Mouse (Mus musculus): ENCODE data around the gene Slc25a23.

Slc25a23 gene

DNA sequence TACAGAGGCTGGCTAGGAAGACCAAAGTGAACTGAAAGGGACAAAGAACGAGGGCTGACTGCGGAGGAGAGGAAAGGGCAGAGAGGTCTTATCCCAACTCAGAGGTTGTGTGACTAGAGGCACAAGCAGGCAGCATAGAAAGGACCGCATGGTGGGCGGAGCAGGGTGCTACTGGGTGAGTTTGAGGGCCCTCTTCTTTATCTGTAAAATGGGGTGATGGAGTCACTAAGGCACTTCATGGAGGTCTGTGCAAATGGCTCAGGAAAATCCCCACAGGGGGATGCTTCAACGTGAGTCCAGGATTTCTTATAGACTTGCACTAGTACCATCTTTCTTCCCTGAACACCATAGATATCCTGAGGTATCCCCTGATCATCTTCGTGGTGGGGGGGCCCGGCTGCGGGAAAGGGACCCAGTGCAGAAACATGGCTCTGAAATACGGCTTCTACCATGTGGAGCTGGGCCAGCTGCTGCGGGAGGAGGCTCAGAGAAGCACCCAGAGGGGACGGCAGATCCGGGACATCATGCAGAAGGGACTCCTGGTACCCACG is 47.3 kb downstream of the Slc25a23 start:
- DNase-seq, result no peak

DNA sequence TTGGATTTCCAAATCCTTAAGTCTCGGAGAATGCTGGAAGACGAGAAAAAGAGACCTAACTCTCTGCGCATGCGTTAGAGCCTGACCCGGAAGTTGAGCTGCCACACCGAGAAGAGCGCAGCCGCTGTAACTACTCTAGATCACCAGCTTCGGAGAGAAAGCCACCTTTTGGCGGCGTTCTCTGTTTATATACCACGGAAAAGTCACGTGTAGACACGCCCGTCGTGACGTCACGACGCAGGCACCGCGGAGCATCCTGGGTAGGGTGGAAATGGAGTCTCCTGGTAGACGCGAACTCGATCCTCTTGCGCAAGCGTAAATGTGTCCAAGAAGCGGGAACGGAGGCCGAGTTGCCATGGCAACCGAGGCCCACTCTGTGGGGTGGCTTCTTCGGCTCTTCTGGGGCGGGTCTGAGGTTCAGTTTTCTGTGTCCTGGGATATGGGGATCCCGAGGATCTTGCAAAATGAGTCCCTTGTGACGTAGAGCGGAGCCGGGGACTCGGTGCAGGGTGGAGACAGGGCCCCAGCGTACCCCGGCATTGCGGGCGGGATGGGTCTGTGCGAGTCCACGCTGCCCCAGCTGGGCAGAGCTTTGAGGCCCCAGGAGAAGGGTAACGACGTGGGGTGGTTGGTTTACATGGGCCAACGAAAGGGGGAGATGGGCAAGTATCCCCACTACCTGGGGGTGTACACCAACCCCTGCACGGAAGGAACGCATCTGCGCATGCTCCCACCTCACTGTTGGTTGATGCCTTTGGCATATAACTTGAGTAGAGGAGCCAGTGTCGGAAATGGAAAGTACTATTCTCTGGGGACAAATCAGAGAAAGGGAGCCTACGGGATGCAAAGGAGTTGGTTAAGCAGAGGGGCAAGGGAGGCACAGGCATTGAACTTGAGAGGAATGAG is 48.2 kb downstream of the Slc25a23 start, which contains the start of the genes Gtf2f1 and Gm17949:
Gtf2f1 (minus strand) TSS at position 53 of the 906 bp plus-strand sequence.
Gm17949 (plus strand) TSS at position 234 of the 906 bp plus-strand sequence.
- peak; percentile 92 for DNase-seq

DNA sequence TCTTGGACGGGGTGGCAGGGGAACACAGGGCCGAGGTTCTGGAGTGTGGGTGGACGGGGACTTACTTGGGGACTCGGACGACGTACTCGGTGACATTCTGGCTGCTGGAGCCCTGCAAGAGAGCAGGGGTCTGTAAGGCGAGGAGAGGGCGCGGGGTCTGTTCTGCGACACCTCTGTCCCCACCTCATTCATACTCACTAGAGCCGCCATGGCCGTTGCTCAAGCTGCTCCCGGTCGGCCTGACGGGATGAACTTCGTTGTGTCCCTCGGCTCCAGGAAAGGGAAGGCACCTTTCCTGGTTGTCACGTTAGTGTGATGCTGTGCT is 48.8 kb downstream of the Slc25a23 start:
- DNase-seq, result no peak

DNA sequence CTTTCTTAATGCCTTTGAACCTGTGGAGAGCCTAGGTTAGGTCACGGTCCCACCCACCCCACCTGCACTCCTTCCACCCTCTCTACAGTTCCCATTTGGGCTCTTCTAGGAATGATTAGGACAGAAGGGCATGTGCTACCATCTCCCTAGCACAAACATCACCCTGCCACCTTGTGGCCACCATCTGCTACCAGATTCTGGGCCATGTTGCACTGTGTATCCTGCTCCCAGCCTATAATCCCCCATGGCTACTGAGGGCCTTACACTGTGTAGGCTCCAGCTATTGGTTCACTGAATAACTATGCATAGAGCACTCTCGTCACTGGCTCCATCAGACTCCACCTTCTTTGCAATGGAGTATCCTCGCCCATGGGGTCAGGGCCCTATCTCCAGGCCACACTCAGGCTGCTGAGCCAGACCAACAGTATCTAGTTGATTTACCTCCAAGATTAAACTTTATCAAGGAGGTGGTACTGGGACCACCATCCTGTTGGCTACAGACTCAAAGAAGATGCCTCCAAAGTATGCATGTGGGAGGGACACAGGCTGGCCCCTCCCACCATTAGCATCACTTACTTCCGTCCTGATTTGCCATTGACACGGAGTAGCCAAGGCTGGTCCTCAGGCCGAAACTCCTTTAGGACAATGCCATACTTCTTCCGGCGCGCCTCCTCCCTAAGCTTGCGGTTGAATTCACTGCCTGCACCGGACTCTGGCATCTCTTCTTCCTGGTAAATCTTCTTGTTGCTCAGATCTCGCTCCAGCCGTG is 52.3 kb downstream of the Slc25a23 start:
- no peak for DNase-seq

DNA sequence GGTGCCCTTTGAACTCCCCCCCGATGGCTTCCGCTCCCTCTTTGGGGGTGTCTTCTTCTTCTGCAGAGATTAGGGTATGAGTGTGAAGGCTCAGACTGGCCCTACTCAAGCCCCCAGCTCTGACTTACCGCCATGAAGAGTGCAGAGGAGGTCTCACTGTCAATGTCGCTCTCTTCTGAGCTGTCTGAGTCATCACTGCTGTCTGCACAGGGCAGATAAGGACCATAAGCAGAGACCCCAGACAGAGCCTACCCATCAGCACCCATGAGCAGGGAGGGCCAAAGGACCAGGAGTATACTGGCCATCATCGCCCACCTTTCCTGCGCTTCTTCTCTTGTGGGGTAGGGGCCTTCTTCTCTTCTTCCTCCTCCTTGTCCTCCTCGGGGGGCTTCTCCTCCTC is 55.7 kb downstream of the Slc25a23 start:
- no peak for DNase-seq

DNA sequence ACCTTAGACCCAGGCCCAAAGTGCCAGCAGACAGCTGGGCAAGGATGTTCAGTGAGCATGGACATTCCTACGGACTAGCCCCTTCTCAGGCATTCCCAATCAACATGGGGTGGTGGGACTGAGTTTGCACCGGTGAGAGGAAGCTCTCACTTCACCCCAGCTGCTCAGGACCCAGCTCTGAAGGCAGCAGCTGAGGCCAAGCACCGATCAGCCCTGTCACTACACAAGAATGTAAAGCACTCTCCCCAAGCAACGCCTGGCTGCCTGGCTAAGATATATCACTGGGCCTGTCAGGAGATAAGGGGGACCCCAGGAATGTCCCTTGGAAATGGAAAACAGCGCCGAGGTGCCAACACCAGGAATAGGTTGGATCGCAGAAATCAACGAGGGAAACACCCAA is 58.4 kb downstream of the Slc25a23 start:
- DNase-seq, result no peak

DNA sequence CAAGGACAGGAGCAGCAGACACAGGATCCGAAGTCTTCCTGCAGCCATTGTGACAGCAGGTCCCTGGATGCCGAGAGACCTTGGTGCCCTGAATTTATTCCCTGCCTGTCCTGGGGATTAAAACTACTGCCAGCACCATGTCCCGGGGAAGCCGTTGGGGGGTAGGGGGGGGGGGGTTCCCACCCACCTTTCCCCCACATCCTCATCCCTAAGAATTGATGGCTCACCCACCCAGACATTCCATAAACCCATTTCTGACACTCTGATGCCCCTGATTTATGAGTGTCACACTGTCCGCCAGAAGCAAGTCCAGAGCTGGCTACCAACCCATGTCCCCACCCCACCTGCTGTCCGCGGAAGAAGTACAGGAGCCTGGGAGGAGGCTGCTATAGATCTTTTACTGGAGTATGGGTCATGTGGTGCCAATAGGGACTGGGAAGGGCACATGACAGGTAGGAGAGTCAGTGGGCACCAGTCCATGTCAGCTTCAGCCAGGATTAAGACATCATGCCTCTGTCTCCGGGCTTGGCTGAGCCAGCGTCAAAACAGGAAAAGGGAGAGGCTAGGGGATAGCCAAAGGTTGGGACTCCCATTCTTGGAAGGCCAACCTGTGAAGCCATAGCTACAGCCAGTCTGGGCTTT is 59.6 kb downstream of the Slc25a23 start, which contains the start of gene Pspn:
Pspn (minus strand) TSS at position 51 of the 642 bp plus-strand sequence.
- DNase-seq, result no peak

DNA sequence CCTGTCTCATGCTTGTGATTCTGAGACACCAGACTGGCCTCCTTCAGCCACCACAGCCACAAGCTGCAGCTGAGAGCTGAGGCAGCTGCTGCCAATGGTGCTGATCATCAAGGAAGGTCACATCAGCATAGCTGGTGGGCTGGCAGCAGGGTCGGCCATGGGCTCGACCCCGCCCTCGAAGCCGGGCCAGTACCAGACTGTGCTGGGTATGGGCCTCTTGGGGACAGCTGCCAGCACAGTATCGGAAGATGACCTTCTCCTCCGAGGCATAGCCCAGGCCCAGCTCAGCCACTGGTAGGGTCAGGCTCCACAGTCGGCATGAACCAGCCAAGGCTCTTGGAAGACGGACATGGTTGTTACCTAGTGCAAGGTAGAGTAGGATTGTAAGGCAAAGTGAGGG is 60.2 kb downstream of the Slc25a23 start:
- no peak for DNase-seq

DNA sequence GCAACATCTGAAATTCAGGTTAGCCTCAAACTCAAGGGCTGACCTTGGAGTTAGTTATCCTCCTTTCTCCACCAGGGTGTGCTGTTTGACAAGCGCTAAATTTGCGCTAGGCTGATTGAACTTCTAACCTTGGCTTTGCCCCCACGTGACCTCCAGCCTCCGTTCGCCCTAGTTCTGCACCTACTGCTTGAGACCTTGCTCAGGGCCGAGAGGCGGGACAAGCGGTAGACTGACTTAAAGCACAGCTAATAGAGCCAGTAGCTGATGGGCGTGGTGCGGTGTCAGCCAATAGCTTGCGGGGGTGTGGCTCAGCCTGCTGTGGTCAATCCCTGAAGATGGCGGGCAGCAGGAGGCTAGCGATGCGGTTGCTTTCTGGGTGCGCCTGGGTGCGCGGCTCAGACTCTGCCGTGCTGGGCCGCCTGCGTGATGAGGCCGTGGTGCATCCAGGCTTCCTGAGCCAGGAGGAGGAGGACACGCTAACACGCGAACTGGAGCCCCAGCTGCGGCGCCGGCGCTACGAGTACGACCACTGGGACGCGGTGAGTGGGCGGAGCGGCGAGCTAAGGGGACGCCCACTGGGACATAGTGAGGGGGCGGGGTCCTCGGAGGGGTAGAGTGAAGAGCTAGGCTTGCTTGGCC is 62.5 kb downstream of the Slc25a23 start, which contains the start of gene Alkbh7:
Alkbh7 (plus strand) TSS at position 311 of the 639 bp plus-strand sequence.
- DNase-seq, result peak; percentile 96

DNA sequence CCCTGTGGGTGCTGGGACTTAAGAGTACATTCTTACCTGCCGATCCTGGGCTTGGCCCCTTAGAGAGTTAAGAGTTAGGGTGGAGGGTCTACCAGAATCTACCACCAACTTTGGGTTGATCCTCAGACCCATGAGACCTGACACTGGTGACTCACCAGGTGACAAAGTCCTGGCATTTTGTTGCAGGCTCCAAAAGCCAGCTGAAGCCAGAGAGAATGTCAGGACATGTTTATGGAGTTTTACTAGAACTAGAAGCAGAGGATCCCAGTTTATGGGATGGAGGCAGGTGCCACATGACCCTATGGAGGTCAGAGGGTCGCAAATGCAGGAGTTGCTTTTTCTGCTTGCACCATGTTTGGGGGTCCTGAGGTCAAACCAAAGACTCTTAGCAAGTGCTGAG is 63.2 kb downstream of the Slc25a23 start:
- no peak for DNase-seq

DNA sequence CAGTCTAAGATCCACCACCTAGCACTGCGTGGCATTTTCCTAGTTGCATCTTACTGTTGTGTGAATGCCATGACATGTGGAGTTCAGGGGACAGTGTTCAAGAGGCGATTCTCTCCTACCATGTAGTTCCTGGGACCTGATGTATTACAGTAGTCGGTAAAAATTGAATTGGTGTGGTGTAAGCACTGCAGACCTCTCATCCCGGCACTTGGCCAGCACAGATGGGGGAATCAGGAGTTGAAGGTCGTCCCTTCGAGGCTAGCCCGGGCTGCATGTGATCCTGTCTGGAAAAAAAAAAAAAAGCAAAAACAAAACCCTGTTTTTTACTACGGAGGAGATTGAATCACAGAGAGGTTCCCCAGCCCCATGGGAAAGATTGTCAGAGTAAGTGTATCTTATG is 64.6 kb downstream of the Slc25a23 start:
- no peak for DNase-seq
